In genomic region chr11:52233043-52233653, GRCm38 (mm10) we compare ENCODE assay signal across 8 mouse cellular contexts. TPM values are rescaled to one million over a fixed set of nuclear protein-coding genes. Genes with fewer than 3 reads are reported as not detected.
A peak's percentile ranks its signal among the peaks of the same experiment; 100 is the strongest.
DNase-seq lines count a peak whose midpoint lies in the region; ATAC-seq and TF ChIP-seq lines count a peak whose summit lies in the region.

No protein-coding gene starts in this region.

- H3K4me2 ChIP-seq in liver, embryonic 12.5 days: peak overlapping the region; percentile 80

- WGBS in cerebellum, adult 2 months: 26% methylated on average over 3 of the region's 3 CpGs
- 23% methylated on average over 3 of the region's 3 CpGs for WGBS in liver, embryonic 12.5 days (ENCODE audit: insufficient replicate concordance)

- DNase-seq in cerebellum, adult 2 months: no peak
- no peak for DNase-seq in cerebellum, postnatal 36 days
- no peak for DNase-seq in testis, postnatal 14 days (ENCODE audit: low spot score)
- no peak for DNase-seq in urinary bladder, postnatal 4 days (ENCODE audit: low spot score in 2 of 2)
- DNase-seq in cerebellum, adult 9-11 months: no peak
- DNase-seq in ovary, postnatal 36 days (ENCODE audit: low spot score): no peak

- ATAC-seq in liver, embryonic 12.5 days: no peak

- H3K36me3 ChIP-seq in testis, adult 2 months (ENCODE audit: control insufficient read depth, insufficient read depth, low read length): no peaks in the 10 kb centered on the region
- peaks cover 29% of the 10 kb centered on the region for H3K36me3 ChIP-seq in liver, embryonic 12.5 days

- no peaks in the 10 kb centered on the region for H3K27me3 ChIP-seq in cerebellum, adult 2 months (ENCODE audit: control insufficient read depth, insufficient read depth, low read length)
- H3K27me3 ChIP-seq in testis, adult 2 months (ENCODE audit: control insufficient read depth, insufficient read depth, low read length): no peaks in the 10 kb centered on the region
- H3K27me3 ChIP-seq in liver, embryonic 12.5 days (replicated peaks): no peaks in the 10 kb centered on the region

- no peak for TF ChIP-seq POLR2A in cerebellum, adult 2 months (IDR thresholded peaks at IDR 0.05; ENCODE audit: borderline replicate concordance, insufficient read depth, low read length)
- no peak for TF ChIP-seq POLR2A in testis, adult 2 months (IDR thresholded peaks at IDR 0.05; ENCODE audit: control insufficient read depth, low read depth, low read length)

- H3K4me3 ChIP-seq in cerebellum, adult 2 months (replicated peaks; ENCODE audit: insufficient read depth, low read depth, low read length): peak overlapping the region; percentile 45
- peak overlapping the region; percentile 73; the same call in 1 of the 2 replicates for H3K4me3 ChIP-seq in testis, adult 2 months (ENCODE audit: control insufficient read depth, low read depth, low read length)
- H3K4me3 ChIP-seq in liver, embryonic 12.5 days: peak overlapping the region; percentile 97

- H3K9ac ChIP-seq in liver, embryonic 12.5 days: peak overlapping the region; percentile 99

- TF ChIP-seq CTCF in cerebellum, adult 2 months (IDR thresholded peaks at IDR 0.05; ENCODE audit: borderline replicate concordance, insufficient read depth, low read depth, low read length): no peak
- no peak for TF ChIP-seq CTCF in testis, adult 2 months (IDR thresholded peaks at IDR 0.05; ENCODE audit: control insufficient read depth, insufficient read depth, insufficient replicate concordance, low read depth, low read length)

- no peak overlapping the region for H3K27ac ChIP-seq in cerebellum, adult 2 months (ENCODE audit: insufficient read depth, low read length)
- H3K27ac ChIP-seq in testis, adult 2 months (ENCODE audit: control insufficient read depth, insufficient read depth, low read depth, low read length): no peak overlapping the region
- 0 out of 2 replicates have a peak overlapping the region, but pooled peaks have one; percentile 27 for H3K27ac ChIP-seq in liver, embryonic 12.5 days

- H3K9me3 ChIP-seq in liver, embryonic 12.5 days (replicated peaks): no peaks in the 10 kb centered on the region

- H3K4me1 ChIP-seq in cerebellum, adult 2 months (ENCODE audit: control insufficient read depth, insufficient read depth, low read length): no peaks in the 10 kb centered on the region
- H3K4me1 ChIP-seq in testis, adult 2 months (ENCODE audit: control insufficient read depth, insufficient read depth, low read length): peaks cover 2% of the 10 kb centered on the region
- peaks cover 33% of the 10 kb centered on the region for H3K4me1 ChIP-seq in liver, embryonic 12.5 days

RNA-seq across cellular contexts. Expression of gene Skp1a, which starts 1.4 kb away (rescaled TPM):
- polyA plus RNA-seq in cerebellum, adult 2 months (2012; rRNA removed): 298 and 324 TPM in 2 replicates
- 89.0 and 95.9 TPM in 2 replicates for polyA plus RNA-seq in testis, adult 2 months (2012; rRNA removed)
- polyA plus RNA-seq in liver, embryonic 12.5 days (2016; fragmentation: Nextera tagmentation; extraction: Ambion mirVana): 384 and 391 TPM in 2 replicates

RNA-seq across cellular contexts. Expression of gene Olfr1371, which starts 19.4 kb away (rescaled TPM):
- not detected in 2 replicates for polyA plus RNA-seq in cerebellum, adult 2 months (2012; rRNA removed)
- 0.28 TPM in 1 of 2 replicates, not detected in the other for polyA plus RNA-seq in testis, adult 2 months (2012; rRNA removed)
- not detected in 2 replicates for polyA plus RNA-seq in liver, embryonic 12.5 days (2016; fragmentation: Nextera tagmentation; extraction: Ambion mirVana)

RNA-seq across cellular contexts. Expression of gene Tcf7, which starts 49.7 kb away (rescaled TPM):
- polyA plus RNA-seq in cerebellum, adult 2 months (2012; rRNA removed): 3.4 and 3.6 TPM in 2 replicates
- polyA plus RNA-seq in testis, adult 2 months (2012; rRNA removed): 8.3 and 9.0 TPM in 2 replicates
- polyA plus RNA-seq in liver, embryonic 12.5 days (2016; fragmentation: Nextera tagmentation; extraction: Ambion mirVana): 3.8 and 4.4 TPM in 2 replicates

Comparison
In these comparisons a context has a peak if more than half of its experiments do, and no peak if none do; other contexts are left out.
1. H3K4me3 ChIP-seq: peak in every context shown above with its lines; median percentile 97 in liver, embryonic 12.5 days; 73 in testis, adult 2 months; 45 in cerebellum, adult 2 months.